Mouse (Mus musculus): ENCODE measurements around the gene Bpifb3. TPM values are rescaled to one million over a fixed set of nuclear protein-coding genes. Genes with fewer than 3 reads are reported as not detected.

The Bpifb3 gene
- polyA plus RNA-seq, 1 experiment from 2014 or later, result not detected

DNA sequence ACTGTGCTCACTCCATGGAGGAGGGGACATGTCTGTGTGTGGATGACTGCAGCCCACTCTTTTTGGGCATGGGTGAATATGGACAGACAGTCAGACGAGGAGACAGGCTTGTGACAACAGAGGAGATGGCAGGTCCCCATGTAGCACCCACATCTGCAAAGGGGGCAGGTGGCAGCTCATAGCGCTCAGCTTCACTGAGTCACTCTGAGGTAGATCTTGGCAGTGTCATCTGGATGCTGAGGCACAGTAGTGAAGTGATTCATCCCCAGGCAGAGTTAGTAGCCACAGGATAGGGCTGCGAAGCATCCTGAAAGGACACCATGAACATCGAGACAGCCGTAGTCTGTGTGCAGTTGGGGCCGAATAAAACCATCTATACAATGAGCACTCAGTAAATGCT lies 3.2 kb downstream of the Bpifb3 start:
- H3K27me3 ChIP-seq (ENCODE audit: control insufficient read depth, insufficient read depth, low read length), result no peaks in the 10 kb centered on the region
- no peak overlapping the region for H3K4me2 ChIP-seq (ENCODE audit: low read length)
- no peaks in the 10 kb centered on the region for H3K9me3 ChIP-seq (ENCODE audit: control insufficient read depth, low read length)
- H3K27ac ChIP-seq (replicated peaks in 1 of 2; ENCODE audit: control insufficient read depth in 1 of 2, insufficient read depth in 1 of 2, low read depth in 2 of 2, low read length in 2 of 2), result no peak overlapping the region
- no peak overlapping the region for H3K9ac ChIP-seq (ENCODE audit: low read length)
- 78% methylated on average over 6 of the region's 6 CpGs for WGBS
- H3K36me3 ChIP-seq (ENCODE audit: control insufficient read depth, insufficient read depth, low read length), result no peaks in the 10 kb centered on the region
- no peak for ATAC-seq (ENCODE audit: insufficient number of reproducible peaks, insufficient read depth, low FRiP score, low read depth)
- H3K4me3 ChIP-seq (ENCODE audit: control insufficient read depth in 1 of 2, insufficient read depth in 1 of 2, low read depth in 1 of 2, low read length in 2 of 2), result no peak overlapping the region
- H3K4me1 ChIP-seq (ENCODE audit: control insufficient read depth in 2 of 2, insufficient read depth in 2 of 2, low read length in 2 of 2), result peaks cover 0 to 2% of the 10 kb centered on the region in 2 experiments; a peak in 1 of 4 replicates

DNA sequence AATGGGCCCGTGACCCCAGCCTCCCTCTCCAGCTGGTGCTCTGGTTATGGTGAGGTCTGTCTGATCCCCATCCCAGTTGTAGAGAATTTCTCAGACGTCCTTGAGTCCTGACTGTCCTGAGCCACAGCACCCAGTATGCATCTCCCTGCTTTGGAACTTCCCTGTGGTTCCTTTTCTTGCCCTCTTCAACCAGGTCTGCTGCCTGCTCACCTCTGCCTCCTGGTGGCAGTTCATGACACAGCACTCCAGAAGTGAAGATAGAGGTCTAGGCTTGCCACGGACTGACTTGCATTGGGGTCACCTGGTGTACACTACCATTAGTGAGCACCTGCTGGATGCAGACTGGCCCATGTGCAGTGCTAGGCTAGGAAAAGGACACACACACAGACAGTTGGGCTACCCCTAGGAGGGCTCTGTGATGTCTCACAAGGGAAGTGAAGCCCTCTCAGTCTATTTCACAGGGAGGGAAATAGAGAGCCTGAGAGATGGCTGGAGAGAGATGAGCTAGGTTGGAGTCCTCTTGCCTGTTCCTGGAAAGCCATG lies 11.9 kb downstream of the Bpifb3 start:
- WGBS, result 41% methylated on average over 3 of the region's 3 CpGs
- peaks cover 0 to 2% of the 10 kb centered on the region in 2 experiments; a peak in 1 of 4 replicates for H3K4me1 ChIP-seq (ENCODE audit: control insufficient read depth in 2 of 2, insufficient read depth in 2 of 2, low read length in 2 of 2)
- H3K4me2 ChIP-seq (ENCODE audit: low read length), result no peak overlapping the region
- ATAC-seq (ENCODE audit: insufficient number of reproducible peaks, insufficient read depth, low FRiP score, low read depth), result no peak; the same call in 1 of the 2 replicates
- no peak overlapping the region for H3K27ac ChIP-seq (replicated peaks in 1 of 2; ENCODE audit: control insufficient read depth in 1 of 2, insufficient read depth in 1 of 2, low read depth in 2 of 2, low read length in 2 of 2)
- no peaks in the 10 kb centered on the region for H3K36me3 ChIP-seq (ENCODE audit: control insufficient read depth, insufficient read depth, low read length)
- H3K4me3 ChIP-seq (ENCODE audit: control insufficient read depth in 1 of 2, insufficient read depth in 1 of 2, low read depth in 1 of 2, low read length in 2 of 2), result no peak overlapping the region
- no peaks in the 10 kb centered on the region for H3K27me3 ChIP-seq (ENCODE audit: control insufficient read depth, insufficient read depth, low read length)
- H3K9ac ChIP-seq (ENCODE audit: low read length), result no peak overlapping the region
- no peaks in the 10 kb centered on the region for H3K9me3 ChIP-seq (ENCODE audit: control insufficient read depth, low read length)

DNA sequence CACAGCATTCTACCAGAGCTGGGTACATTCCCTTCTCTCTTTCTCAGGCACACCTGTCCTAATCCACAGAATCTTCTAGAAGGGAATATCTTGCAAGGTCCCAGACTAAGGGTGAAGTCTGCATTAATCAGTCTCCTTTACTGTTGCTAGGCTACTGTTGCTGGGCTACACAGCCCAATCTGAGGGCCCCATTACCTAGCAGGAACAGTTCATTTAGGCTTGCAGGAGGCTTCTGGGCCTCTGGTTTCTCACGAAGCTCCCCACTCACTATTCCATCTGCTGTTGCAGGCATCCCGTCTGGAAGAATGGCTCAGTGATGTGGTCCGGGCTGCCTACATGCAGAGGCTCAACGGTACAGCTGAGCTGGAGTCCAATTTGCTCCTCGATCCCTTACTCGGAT lies 13.1 kb downstream of the Bpifb3 start:
- H3K9me3 ChIP-seq (ENCODE audit: control insufficient read depth, low read length), result no peaks in the 10 kb centered on the region
- H3K36me3 ChIP-seq (ENCODE audit: control insufficient read depth, insufficient read depth, low read length), result no peaks in the 10 kb centered on the region
- H3K4me3 ChIP-seq (ENCODE audit: control insufficient read depth in 1 of 2, insufficient read depth in 1 of 2, low read depth in 1 of 2, low read length in 2 of 2), result no peak overlapping the region
- no peaks in the 10 kb centered on the region; a peak in 1 of 4 replicates for H3K4me1 ChIP-seq (ENCODE audit: control insufficient read depth in 2 of 2, insufficient read depth in 2 of 2, low read length in 2 of 2)
- WGBS, result 81% methylated on average over 6 of the region's 6 CpGs
- H3K27me3 ChIP-seq (ENCODE audit: control insufficient read depth, insufficient read depth, low read length), result no peaks in the 10 kb centered on the region
- no peak overlapping the region for H3K4me2 ChIP-seq (ENCODE audit: low read length)
- no peak overlapping the region for H3K9ac ChIP-seq (ENCODE audit: low read length)
- H3K27ac ChIP-seq (replicated peaks in 1 of 2; ENCODE audit: control insufficient read depth in 1 of 2, insufficient read depth in 1 of 2, low read depth in 2 of 2, low read length in 2 of 2), result no peak overlapping the region
- no peak for ATAC-seq (ENCODE audit: insufficient number of reproducible peaks, insufficient read depth, low FRiP score, low read depth)

DNA sequence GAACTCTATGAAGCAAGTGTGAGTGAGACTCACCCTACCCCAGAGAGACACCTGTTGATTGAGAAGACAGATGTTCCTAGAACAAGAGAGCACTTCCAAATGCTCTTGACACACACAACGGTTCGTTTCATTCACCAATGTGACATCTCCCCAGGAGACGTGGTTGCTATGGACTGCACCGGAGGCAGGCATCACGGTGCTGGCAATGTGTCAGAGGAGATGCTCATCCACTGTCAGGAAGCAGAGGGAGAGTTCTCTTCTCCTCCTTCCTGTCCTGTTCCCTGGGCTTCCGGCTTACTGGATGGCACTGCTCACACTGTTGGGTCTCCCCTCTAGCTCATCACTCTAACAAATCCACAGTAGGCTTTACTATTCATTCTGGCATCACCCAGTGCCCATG lies 15.3 kb downstream of the Bpifb3 start:
- no peaks in the 10 kb centered on the region for H3K36me3 ChIP-seq (ENCODE audit: control insufficient read depth, insufficient read depth, low read length)
- WGBS, result 73% methylated on average over 6 of the region's 6 CpGs
- H3K4me2 ChIP-seq (ENCODE audit: low read length), result no peak overlapping the region
- no peak overlapping the region for H3K4me3 ChIP-seq (ENCODE audit: control insufficient read depth in 1 of 2, insufficient read depth in 1 of 2, low read depth in 1 of 2, low read length in 2 of 2)
- ATAC-seq (ENCODE audit: insufficient number of reproducible peaks, insufficient read depth, low FRiP score, low read depth), result no peak
- no peaks in the 10 kb centered on the region for H3K27me3 ChIP-seq (ENCODE audit: control insufficient read depth, insufficient read depth, low read length)
- H3K27ac ChIP-seq (replicated peaks in 1 of 2; ENCODE audit: control insufficient read depth in 1 of 2, insufficient read depth in 1 of 2, low read depth in 2 of 2, low read length in 2 of 2), result no peak overlapping the region
- H3K9me3 ChIP-seq (ENCODE audit: control insufficient read depth, low read length), result no peaks in the 10 kb centered on the region
- no peaks in the 10 kb centered on the region for H3K4me1 ChIP-seq (ENCODE audit: control insufficient read depth in 2 of 2, insufficient read depth in 2 of 2, low read length in 2 of 2)
- H3K9ac ChIP-seq (ENCODE audit: low read length), result no peak overlapping the region

DNA sequence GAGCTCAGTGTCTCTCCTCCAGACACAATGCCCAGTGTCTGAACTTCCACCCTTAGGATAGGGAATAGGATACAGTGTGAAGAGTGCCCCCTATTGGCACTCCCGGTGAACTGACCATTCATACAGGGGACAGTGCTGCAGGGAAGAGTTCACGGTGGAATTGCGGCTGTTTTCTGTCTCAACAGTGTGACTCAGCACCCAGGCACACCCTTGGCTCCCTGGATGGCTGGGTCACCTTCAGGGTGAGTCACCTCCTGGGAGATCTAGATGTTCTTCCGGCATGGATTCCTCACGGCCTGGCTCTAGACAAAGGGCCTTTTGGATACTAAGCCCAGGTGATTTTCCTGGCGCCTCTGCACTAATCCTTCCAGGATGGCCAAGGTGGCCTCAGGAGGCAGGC lies 17.3 kb downstream of the Bpifb3 start:
- no peaks in the 10 kb centered on the region for H3K36me3 ChIP-seq (ENCODE audit: control insufficient read depth, insufficient read depth, low read length)
- 80% methylated on average over 6 of the region's 6 CpGs for WGBS
- ATAC-seq (ENCODE audit: insufficient number of reproducible peaks, insufficient read depth, low FRiP score, low read depth), result no peak

DNA sequence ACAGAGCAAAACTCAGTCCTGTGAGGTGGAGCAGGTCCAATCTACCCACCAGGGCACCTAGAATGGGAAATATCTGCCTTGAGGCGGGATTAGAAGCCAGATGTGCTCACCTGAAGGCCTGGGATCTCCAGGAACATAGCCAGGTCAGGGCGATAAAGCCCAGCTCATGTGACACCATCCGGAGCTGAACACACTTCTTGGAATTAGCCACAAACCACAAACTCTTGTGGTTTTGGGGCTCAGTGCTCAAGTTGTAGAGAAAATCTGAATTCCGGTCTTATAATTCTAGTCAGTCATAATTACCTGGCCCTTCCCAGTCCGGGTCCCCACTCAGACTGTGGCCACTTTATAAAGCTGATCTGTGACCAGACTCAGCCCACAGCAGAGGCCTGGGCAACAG lies 19.8 kb downstream of the Bpifb3 start, which contains the start of gene Bpifb4:
Gene Bpifb4, plus strand, starts transcription at position 370 of the 400 bp plus-strand sequence.
- Histone ChIP-seq H3K9me3 (ENCODE audit: control insufficient read depth, low read length) (no peaks in the 10 kb centered on the region), H3K4me1 (ENCODE audit: control insufficient read depth in 2 of 2, insufficient read depth in 2 of 2, low read length in 2 of 2) (no peaks in the 10 kb centered on the region), H3K27me3 (ENCODE audit: control insufficient read depth, insufficient read depth, low read length) (no peaks in the 10 kb centered on the region), H3K4me3 (ENCODE audit: control insufficient read depth in 1 of 2, insufficient read depth in 1 of 2, low read depth in 1 of 2, low read length in 2 of 2) (no peak within 1 kb of the TSS), H3K9ac (ENCODE audit: low read length) (no peak within 1 kb of the TSS), H3K27ac (replicated peaks in 1 of 2; ENCODE audit: control insufficient read depth in 1 of 2, insufficient read depth in 1 of 2, low read depth in 2 of 2, low read length in 2 of 2) (no peak within 1 kb of the TSS), H3K36me3 (ENCODE audit: control insufficient read depth, insufficient read depth, low read length) (no peaks in the 10 kb centered on the region), H3K4me2 (ENCODE audit: low read length) (no peak within 1 kb of the TSS)
- ATAC-seq (ENCODE audit: insufficient number of reproducible peaks, insufficient read depth, low FRiP score, low read depth), result no peak
- WGBS, result 87% methylated on average over 5 of the region's 5 CpGs

More for the DNA sequence above, 17.3 kb downstream of the Bpifb3 start:
- Histone ChIP-seq H3K27me3 (ENCODE audit: control insufficient read depth, insufficient read depth, low read length) (no peaks in the 10 kb centered on the region), H3K4me2 (ENCODE audit: low read length) (no peak overlapping the region), H3K4me1 (ENCODE audit: control insufficient read depth in 2 of 2, insufficient read depth in 2 of 2, low read length in 2 of 2) (no peaks in the 10 kb centered on the region), H3K9ac (ENCODE audit: low read length) (no peak overlapping the region), H3K4me3 (ENCODE audit: control insufficient read depth in 1 of 2, insufficient read depth in 1 of 2, low read depth in 1 of 2, low read length in 2 of 2) (no peak overlapping the region), H3K27ac (replicated peaks in 1 of 2; ENCODE audit: control insufficient read depth in 1 of 2, insufficient read depth in 1 of 2, low read depth in 2 of 2, low read length in 2 of 2) (no peak overlapping the region), H3K9me3 (ENCODE audit: control insufficient read depth, low read length) (no peaks in the 10 kb centered on the region)

DNA sequence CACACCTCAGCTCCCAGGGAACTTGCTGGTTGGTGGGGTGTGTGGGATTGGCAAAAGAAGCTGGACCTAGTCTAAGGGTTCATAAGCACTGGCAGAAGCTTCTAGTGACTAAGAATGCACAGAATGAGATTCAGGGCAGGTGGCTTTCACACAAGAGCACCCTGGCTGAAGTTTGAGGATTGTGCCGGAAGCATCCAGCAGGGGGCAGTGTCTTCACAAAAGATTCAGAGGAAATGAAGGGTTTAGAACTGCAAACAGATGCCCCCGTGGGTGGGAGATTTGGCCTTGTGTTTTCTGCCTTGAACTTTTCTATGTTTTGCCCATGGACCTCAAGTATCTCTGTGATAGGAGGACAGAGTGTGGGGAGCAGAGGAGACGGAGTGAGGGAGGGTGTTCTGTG lies 25.5 kb downstream of the Bpifb3 start:
- H3K27ac ChIP-seq (replicated peaks in 1 of 2; ENCODE audit: control insufficient read depth in 1 of 2, insufficient read depth in 1 of 2, low read depth in 2 of 2, low read length in 2 of 2), result no peak overlapping the region
- H3K4me1 ChIP-seq (ENCODE audit: control insufficient read depth in 2 of 2, insufficient read depth in 2 of 2, low read length in 2 of 2), result no peaks in the 10 kb centered on the region
- no peak overlapping the region for H3K4me2 ChIP-seq (ENCODE audit: low read length)
- H3K9me3 ChIP-seq (ENCODE audit: control insufficient read depth, low read length), result no peaks in the 10 kb centered on the region
- no peaks in the 10 kb centered on the region for H3K36me3 ChIP-seq (ENCODE audit: control insufficient read depth, insufficient read depth, low read length)
- no peak overlapping the region for H3K9ac ChIP-seq (ENCODE audit: low read length)
- no peaks in the 10 kb centered on the region for H3K27me3 ChIP-seq (ENCODE audit: control insufficient read depth, insufficient read depth, low read length)
- no peak overlapping the region for H3K4me3 ChIP-seq (ENCODE audit: control insufficient read depth in 1 of 2, insufficient read depth in 1 of 2, low read depth in 1 of 2, low read length in 2 of 2)
- no peak for ATAC-seq (ENCODE audit: insufficient number of reproducible peaks, insufficient read depth, low FRiP score, low read depth)
- 34% methylated on average over 3 of the region's 3 CpGs for WGBS

DNA sequence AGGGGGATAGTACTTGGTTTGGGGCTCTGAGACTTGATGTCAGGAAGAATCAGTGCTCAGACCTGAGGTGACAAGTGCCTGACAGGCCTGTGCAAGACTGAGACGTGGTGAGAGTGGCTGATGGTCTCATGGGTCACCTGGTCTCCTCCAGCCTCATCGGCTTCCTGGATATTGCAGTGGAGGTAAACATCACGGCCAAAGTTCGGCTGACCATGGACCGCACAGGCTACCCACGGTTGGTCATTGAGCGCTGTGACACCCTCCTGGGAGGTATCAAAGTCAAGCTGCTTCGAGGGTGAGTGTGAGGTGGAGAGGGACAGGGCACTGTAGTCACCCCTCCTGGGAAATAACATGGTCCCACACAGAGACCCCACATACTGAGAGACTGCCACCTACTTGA lies 26.5 kb downstream of the Bpifb3 start:
- Histone ChIP-seq H3K4me3 (ENCODE audit: control insufficient read depth in 1 of 2, insufficient read depth in 1 of 2, low read depth in 1 of 2, low read length in 2 of 2) (no peak overlapping the region), H3K27ac (replicated peaks in 1 of 2; ENCODE audit: control insufficient read depth in 1 of 2, insufficient read depth in 1 of 2, low read depth in 2 of 2, low read length in 2 of 2) (no peak overlapping the region), H3K36me3 (ENCODE audit: control insufficient read depth, insufficient read depth, low read length) (no peaks in the 10 kb centered on the region), H3K4me1 (ENCODE audit: control insufficient read depth in 2 of 2, insufficient read depth in 2 of 2, low read length in 2 of 2) (no peaks in the 10 kb centered on the region), H3K4me2 (ENCODE audit: low read length) (no peak overlapping the region), H3K9ac (ENCODE audit: low read length) (no peak overlapping the region), H3K9me3 (ENCODE audit: control insufficient read depth, low read length) (no peaks in the 10 kb centered on the region), H3K27me3 (ENCODE audit: control insufficient read depth, insufficient read depth, low read length) (no peaks in the 10 kb centered on the region)
- no peak for ATAC-seq (ENCODE audit: insufficient number of reproducible peaks, insufficient read depth, low FRiP score, low read depth)
- WGBS, result 84% methylated on average over 8 of the region's 8 CpGs
